Mouse (Mus musculus) kidney, adult 2 months (tissue): ENCODE data around the gene Agbl4.

Experiments used
- CTCF ChIP-seq: fragments of 200-500 bp; conservative IDR thresholded peaks from 2 replicates; pipeline ENCODE4 v1.5.1; 2011; ENCODE audit warnings: low read depth, mild to moderate bottlenecking, control low read depth, low read length, moderate library complexity, mixed read lengths; ENCODE audit not compliant: insufficient read depth, insufficient read length
- POLR2A ChIP-seq: fragments of 200-500 bp; IDR thresholded peaks from one replicate; pipeline ENCODE4 v1.6.1; 2011; ENCODE audit warnings: low read depth, low read length, control low read depth

DNA sequence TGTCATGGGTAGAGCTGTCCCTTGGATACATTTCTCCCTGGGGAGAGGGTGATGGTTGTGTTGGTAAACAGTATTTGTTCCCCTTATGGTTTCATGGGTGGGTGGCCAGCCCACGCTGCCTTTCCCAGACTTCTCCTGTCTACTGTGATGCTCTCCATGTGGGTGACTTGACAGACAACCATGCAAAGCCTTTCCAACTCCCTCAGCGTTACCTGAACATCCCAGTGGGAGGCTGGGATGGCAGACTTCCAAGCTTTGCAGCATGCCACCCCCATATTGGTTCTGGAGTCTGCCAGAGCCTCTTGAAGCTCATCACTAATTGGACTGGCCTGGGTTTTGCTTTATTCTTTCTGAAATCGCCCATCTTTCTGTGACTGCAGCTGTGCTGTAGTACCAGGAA, 1101.3 kb downstream of the Agbl4 start:
- TF ChIP-seq POLR2A (no peak), CTCF (no peak)
